Mouse (Mus musculus) lung, adult 2 months (tissue): ENCODE measurements around the gene Pla2g2e.

Experiments
- CTCF ChIP-seq: fragments of 200-500 bp; IDR thresholded peaks from 2 replicates; pipeline ENCODE4 v1.5.1; 2011; ENCODE audit warnings: mild to moderate bottlenecking, low read length, control low read depth; ENCODE audit not compliant: insufficient read depth
- POLR2A ChIP-seq: fragments of 200-500 bp; IDR thresholded peaks from 2 replicates; pipeline ENCODE4 v1.6.1; 2011; ENCODE audit warnings: low read depth, mild to moderate bottlenecking, control low read depth, low read length, borderline replicate concordance; ENCODE audit errors: extremely low read depth

DNA sequence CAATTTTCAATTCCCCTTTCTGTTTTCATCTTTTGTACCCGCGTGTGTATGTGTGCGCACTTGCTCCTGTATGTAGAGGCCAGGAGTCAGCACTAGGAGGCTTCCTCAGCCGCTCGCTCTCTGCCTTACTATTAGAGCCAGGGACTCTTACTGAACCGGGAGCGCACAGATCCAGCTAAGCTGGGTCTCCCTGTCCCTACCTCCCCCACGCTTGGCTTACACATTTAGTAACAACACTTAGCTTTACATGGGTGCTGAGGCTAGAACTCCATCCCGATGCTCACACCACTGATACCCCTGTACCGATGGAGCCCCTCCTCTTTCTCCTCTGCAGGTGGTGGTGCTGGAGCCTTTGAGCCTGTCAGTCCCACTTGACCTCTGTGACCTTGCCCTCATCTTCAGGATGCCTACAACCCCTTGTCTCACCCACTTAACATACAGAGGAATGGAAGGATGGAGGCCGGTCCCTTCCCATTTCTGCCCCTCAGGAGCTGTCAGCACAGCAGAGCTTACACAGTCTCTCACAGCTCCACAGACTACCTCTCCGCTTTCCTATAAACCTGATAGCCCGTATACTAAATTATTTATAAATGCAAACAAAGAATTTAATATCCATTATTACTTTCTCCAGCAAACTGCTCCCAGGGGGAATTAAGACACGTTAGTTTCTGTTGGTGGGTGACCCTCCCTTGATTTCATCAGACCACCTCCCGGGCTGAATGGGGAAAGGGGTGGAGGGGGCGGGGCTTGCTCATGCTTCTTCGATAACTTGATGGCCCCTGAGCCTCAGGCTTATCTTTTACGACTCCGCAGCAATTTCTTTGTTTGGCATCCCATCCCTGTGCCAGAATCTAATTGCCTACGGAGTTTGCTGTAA lies 43.8 kb downstream of the Pla2g2e start:
- TF ChIP-seq CTCF (no peak), POLR2A (no peak)
